Mouse (Mus musculus) intestine, postnatal 0 days (tissue): ENCODE results near the gene Fkbp11. TPM values are rescaled to one million over a fixed set of nuclear protein-coding genes. Genes with fewer than 3 reads are reported as not detected.
"Not testable (repeated sequence)": the region's sequence is repeated elsewhere in the genome, so short reads cannot be mapped to it uniquely, and the experiment has no call there.

Source experiments
- ATAC-seq: fragments of 200-750 bp; cut with Nextera tagmentation; 2 replicates; pipeline ENCODE4 v1.8.0; 2017; ENCODE audit warnings: mild to moderate bottlenecking, moderate TSS enrichment, moderate library complexity
- H3K27ac ChIP-seq: fragments of 300-500 bp; sonication (generic); 2 replicates; pipeline ENCODE4 v1.5.1; 2014; ENCODE audit warnings: mild to moderate bottlenecking, low read depth, low read length, moderate library complexity
- H3K27me3 ChIP-seq: fragments of 300-500 bp; sonication (generic); replicated peaks from 2 replicates; pipeline ENCODE4 v1.6.1; 2014; ENCODE audit warnings: low read length, mixed read lengths; ENCODE audit not compliant: control insufficient read depth, insufficient read depth
- H3K36me3 ChIP-seq: fragments of 300-500 bp; sonication (generic); 2 replicates; pipeline ENCODE4 v1.6.1; 2014; ENCODE audit warnings: mild to moderate bottlenecking, moderate library complexity; ENCODE audit not compliant: control insufficient read depth, insufficient read depth
- H3K4me1 ChIP-seq: fragments of 300-500 bp; sonication (generic); replicated peaks from 2 replicates; pipeline ENCODE4 v1.6.1; 2014; ENCODE audit warnings: antibody characterized with exemption, low read length, mixed read lengths; ENCODE audit not compliant: control insufficient read depth, insufficient read depth
- H3K4me2 ChIP-seq: fragments of 300-500 bp; sonication (generic); replicated peaks from 2 replicates; pipeline ENCODE4 v1.6.1; 2014; ENCODE audit warnings: low read depth, mild to moderate bottlenecking, moderate library complexity
- H3K4me3 ChIP-seq: fragments of 300-500 bp; sonication (generic); 2 replicates; pipeline ENCODE4 v1.5.1; 2014; ENCODE audit warnings: low read depth, low read length
- H3K9ac ChIP-seq: fragments of 300-500 bp; sonication (generic); 2 replicates; pipeline ENCODE4 v1.6.1; 2014; ENCODE audit warnings: mild to moderate bottlenecking, low read depth, low read length
- H3K9me3 ChIP-seq: fragments of 300-500 bp; sonication (generic); 2 replicates; pipeline ENCODE4 v1.6.1; 2016; ENCODE audit warnings: mixed run types; ENCODE audit not compliant: control insufficient read depth
- CTCF ChIP-seq: sonication (generic); IDR thresholded peaks from 2 replicates; pipeline ENCODE4 v1.5.1; 2016; ENCODE audit warnings: low read depth, mild to moderate bottlenecking, control low read depth, antibody characterized with exemption, moderate library complexity
- WGBS: fragments of 180-500 bp; shearing (Covaris S2); extraction: QIAGEN DNeasy Blood & Tissue Kit; methylation state at CpG from one replicate; pipeline ENCODE4 v1.1.7; 2014; 5-methylcytosine and 5-hydroxymethylcytosine counted together
- polyA plus RNA-seq: library from polyadenylated mRNA; unstranded; fragments of >200 nt; fragmentation: Nextera tagmentation; extraction: Ambion mirVana; gene quantifications from 2 replicates; pipeline ENCODE4 v1.2.1, GENCODE M21; 2015

Gene Fkbp11
- polyA plus RNA-seq, 1 experiment from 2014 or later, result 32.4 TPM

DNA sequence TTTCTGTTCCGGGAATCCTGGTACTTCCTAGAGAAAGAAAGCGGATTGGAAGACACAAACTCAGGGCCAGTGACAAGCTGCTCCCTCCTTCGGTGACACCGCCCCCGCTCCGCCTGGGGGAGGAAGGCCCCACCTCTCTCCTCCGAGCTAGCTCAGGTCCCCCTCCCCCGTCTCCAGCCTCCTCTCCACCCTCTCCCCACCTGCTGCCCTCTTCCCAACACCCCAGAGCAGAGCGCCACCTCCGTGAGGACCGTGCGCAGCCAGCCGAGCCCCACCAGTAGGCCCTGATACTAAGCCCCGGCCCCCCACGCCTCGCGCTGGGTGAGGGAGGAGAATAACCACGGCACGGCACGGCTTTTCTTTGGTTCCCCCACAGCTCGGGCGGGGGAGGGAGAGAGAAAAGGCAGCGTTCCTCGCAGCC lies 34.2 kb upstream of the Fkbp11 start:
- Histone ChIP-seq H3K27ac (peak overlapping the region; percentile 88), H3K4me1 (peaks cover 10% of the 10 kb centered on the region; the same call in 1 of the 2 replicates), H3K27me3 (no peaks in the 10 kb centered on the region; the same call in 1 of the 2 replicates), H3K4me3 (peak overlapping the region; percentile 94), H3K36me3 (peaks cover 11% of the 10 kb centered on the region), H3K9ac (peak overlapping the region; percentile 89), H3K4me2 (peak overlapping the region; percentile 97), H3K9me3 (no peaks in the 10 kb centered on the region)
- WGBS, result under 1% methylated on average over 24 of the region's 24 CpGs
- TF ChIP-seq CTCF, result peak; percentile 43
- ATAC-seq, result peak; percentile 74

DNA sequence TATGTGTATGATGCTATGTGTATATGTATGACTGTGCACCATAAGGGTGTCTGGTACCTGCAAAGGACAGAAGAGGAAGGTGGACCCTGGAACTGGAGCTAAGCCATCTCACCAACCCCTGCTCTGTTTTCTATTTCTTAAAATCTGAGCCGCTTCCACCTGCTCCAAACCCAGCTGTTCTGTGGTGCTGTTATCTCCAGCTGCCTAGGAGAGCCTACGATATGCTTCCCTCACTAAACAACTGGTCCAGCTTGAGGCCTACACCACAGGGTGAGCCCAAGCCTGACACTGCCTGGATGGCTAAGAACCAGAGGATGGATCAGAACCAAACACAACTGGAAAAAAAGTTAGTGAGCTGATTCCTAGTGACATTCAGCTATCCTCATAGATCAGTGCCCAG lies 26.1 kb upstream of the Fkbp11 start:
- no peak overlapping the region for H3K27ac ChIP-seq
- WGBS, result 79% methylated on average over 2 of the region's 2 CpGs
- H3K9ac ChIP-seq, result no peak overlapping the region
- H3K4me3 ChIP-seq, result no peak overlapping the region
- no peak overlapping the region for H3K4me2 ChIP-seq
- peaks cover 6% of the 10 kb centered on the region; the same call in 1 of the 2 replicates for H3K36me3 ChIP-seq
- H3K4me1 ChIP-seq, result 0 out of 2 replicates have a peak, but pooled peaks cover 2% of the 10 kb centered on the region
- no peaks in the 10 kb centered on the region for H3K27me3 ChIP-seq
- no peak for ATAC-seq
- no peak for TF ChIP-seq CTCF
- H3K9me3 ChIP-seq, result no peaks in the 10 kb centered on the region

DNA sequence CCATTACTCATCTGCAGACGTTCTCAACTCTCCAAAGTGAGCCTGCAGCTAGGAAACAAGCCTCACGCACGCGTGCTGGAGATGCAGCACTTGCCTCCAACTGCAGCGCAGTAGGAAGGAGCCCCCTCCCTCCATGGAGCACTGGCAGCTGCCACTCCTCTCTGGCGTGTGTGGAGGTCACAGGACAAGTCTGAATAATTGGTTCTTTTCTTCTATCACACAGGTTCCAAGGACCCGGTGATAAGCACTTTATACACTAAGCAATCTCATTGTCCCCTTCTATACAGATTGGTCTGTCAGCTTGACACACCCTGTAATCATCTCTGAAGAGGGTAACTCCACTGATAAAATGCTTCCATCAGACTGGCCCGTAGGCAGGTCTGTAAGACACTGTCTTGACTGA lies 25.0 kb upstream of the Fkbp11 start:
- peaks cover 6% of the 10 kb centered on the region; the same call in 1 of the 2 replicates for H3K36me3 ChIP-seq
- H3K9ac ChIP-seq, result no peak overlapping the region
- no peak overlapping the region for H3K4me3 ChIP-seq
- no peak overlapping the region for H3K4me2 ChIP-seq
- H3K27me3 ChIP-seq, result no peaks in the 10 kb centered on the region
- H3K9me3 ChIP-seq, result no peaks in the 10 kb centered on the region
- no peak for ATAC-seq
- TF ChIP-seq CTCF, result no peak
- 0 out of 2 replicates have a peak, but pooled peaks cover 2% of the 10 kb centered on the region for H3K4me1 ChIP-seq
- WGBS, result 29% methylated on average over 8 of the region's 8 CpGs
- H3K27ac ChIP-seq, result no peak overlapping the region

- H3K9ac ChIP-seq, result no peak overlapping the region
These were observed 21.1 kb upstream of the Fkbp11 start for GRCm38 (mm10) chr15:98749093-98749492.

GRCm38 (mm10) chr15:98747296-98747695 lies 19.3 kb upstream of the Fkbp11 start:
- Histone ChIP-seq H3K4me2 (no peak overlapping the region), H3K9ac (peak overlapping the region; percentile 3; the same call in 1 of the 2 replicates), H3K4me3 (no peak overlapping the region), H3K36me3 (peaks cover 4% of the 10 kb centered on the region; the same call in 1 of the 2 replicates), H3K9me3 (no peaks in the 10 kb centered on the region), H3K4me1 (peaks cover 9% of the 10 kb centered on the region), H3K27ac (no peak overlapping the region; the same call in 1 of the 2 replicates), H3K27me3 (no peaks in the 10 kb centered on the region)
- 56% methylated on average over 6 of the region's 6 CpGs for WGBS
- ATAC-seq, result peak; percentile 55; the same call in 1 of the 2 replicates
- TF ChIP-seq CTCF, result no peak

More at GRCm38 (mm10) chr15:98749093-98749492, 21.1 kb upstream of the Fkbp11 start:
- H3K4me1 ChIP-seq, result peaks cover 11% of the 10 kb centered on the region
- H3K27me3 ChIP-seq, result no peaks in the 10 kb centered on the region
- no peaks in the 10 kb centered on the region for H3K9me3 ChIP-seq
- no peak overlapping the region for H3K27ac ChIP-seq
- H3K4me2 ChIP-seq, result no peak overlapping the region
- H3K36me3 ChIP-seq, result peaks cover 3% of the 10 kb centered on the region; the same call in 1 of the 2 replicates
- TF ChIP-seq CTCF, result no peak
- WGBS, result 88% methylated on average over 2 of the region's 2 CpGs
- H3K4me3 ChIP-seq, result no peak overlapping the region
- ATAC-seq, result no peak

DNA sequence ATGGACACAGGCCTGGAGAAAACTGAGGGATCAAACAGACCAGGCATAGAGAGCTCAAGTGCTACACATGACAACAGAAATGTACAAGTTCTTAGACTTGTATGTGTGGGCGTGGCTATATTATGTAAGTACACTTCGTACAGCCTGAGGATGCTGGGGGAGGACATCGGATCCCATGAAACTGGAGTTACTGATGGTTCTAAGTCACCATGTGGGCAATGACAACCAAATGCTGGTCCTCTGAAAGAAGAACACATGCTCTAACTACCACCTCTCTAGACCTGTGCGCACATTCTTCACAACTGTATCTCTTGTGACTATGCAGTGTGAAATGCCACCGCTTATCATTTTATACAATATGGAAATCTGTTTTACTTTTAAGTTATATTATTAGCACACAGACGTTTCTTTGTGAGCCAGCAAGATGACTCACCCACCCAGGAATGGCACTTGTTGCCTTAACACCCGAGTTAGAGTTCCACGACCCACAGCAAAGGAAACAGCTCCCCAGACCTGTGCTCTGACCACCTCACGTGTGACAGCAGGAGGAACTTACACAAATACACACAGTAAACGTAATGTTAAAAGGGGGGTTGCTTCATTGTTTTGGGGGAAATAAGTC lies 18.5 kb upstream of the Fkbp11 start:
- ATAC-seq, result no peak
- WGBS, result 63% methylated on average over 10 of the region's 10 CpGs
- TF ChIP-seq CTCF, result no peak
- Histone ChIP-seq H3K27ac (no peak overlapping the region), H3K9me3 (no peaks in the 10 kb centered on the region), H3K9ac (no peak overlapping the region), H3K4me3 (no peak overlapping the region), H3K4me1 (peaks cover 9% of the 10 kb centered on the region), H3K27me3 (no peaks in the 10 kb centered on the region), H3K4me2 (no peak overlapping the region), H3K36me3 (peaks cover 9% of the 10 kb centered on the region; the same call in 1 of the 2 replicates)

DNA sequence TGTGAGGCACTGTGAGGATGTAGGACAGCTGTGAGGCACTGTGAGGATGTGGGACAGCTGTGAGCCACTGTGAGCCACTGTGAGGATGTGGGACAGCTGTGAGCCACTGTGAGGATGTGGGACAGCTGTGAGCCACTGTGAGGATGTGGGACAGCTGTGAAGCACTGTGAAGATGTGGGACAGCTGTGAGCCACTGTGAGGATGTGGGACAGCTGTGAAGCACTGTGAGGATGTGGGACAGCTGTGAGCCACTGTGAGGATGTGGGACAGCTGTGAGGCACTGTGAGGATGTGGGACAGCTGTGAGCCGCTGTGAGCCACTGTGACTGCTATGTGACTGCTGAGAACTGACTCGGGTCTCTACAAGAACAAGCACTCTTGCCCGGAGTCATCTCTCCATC lies 15.9 kb upstream of the Fkbp11 start:
- H3K9me3 ChIP-seq, H3K27ac ChIP-seq, H3K4me2 ChIP-seq, ATAC-seq, H3K9ac ChIP-seq, H3K4me1 ChIP-seq, H3K4me3 ChIP-seq, H3K27me3 ChIP-seq: not testable (repeated sequence)
- H3K36me3 ChIP-seq, result peaks cover 33% of the 10 kb centered on the region
- WGBS, result 82% methylated on average over 3 of the region's 3 CpGs
